Mouse (Mus musculus): ENCODE measurements around the gene Lnpk.

The Lnpk gene

DNA sequence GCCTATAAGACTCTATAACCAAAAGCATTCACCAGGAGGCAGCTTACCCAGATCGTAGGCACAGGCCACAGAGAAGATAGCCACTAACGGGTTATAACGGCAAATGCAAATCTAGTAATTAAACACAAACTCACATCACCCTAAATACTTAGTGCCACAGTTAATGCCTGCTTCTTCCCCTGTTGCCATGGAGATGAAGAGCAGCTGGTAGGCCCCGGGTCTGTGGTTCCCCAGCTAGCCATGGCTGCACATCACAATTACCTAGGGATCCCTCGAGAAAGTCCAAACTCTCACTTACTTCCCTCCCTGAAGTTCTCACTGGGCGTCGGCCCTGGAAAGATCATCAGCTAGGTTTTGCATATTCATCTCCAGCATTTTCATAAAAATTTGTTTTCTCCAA lies 90.8 kb downstream of the Lnpk start:
- no peak for DNase-seq

DNA sequence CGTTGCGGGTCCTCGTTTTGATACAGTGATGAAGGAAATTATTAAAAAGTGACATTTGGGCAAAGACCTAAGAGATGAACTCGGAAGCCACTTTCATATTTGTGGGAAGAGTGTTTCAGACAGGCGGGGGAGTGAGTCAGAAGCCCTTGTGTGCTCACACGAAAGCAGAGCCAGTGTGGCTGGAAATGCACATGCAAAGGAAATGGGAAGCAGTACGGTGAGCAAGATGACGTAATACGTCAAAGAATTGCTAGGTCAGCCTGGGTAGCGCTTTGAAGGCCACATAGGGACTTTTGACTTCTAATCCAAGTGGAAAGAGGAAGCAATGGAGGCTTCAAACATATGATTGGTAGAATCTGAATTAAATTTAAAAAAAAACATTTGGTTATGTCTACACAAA lies 96.6 kb downstream of the Lnpk start:
- no peak for DNase-seq

GRCm38 (mm10) chr2:74482086-74482485 lies 97.1 kb downstream of the Lnpk start:
- DNase-seq: no peak
